Mouse (Mus musculus) lung, adult 10 weeks (tissue): ENCODE data around the gene Cd40lg. TPM values are rescaled to one million over a fixed set of nuclear protein-coding genes. Genes with fewer than 3 reads are reported as not detected.

Experiments used
- polyA plus RNA-seq: library from polyadenylated mRNA; stranded (reverse); fragments of 350-450 nt; fragmentation: Illumina TruSeq; extraction: RNeasy Lipid Tissue Mini Kit (QIAGEN cat#74804); gene quantifications from one replicate; pipeline ENCODE4 v1.2.3, GENCODE M21; 2014; ENCODE audit warnings: low read depth, low replicate concordance; ENCODE audit not compliant: insufficient read depth

Gene Cd40lg
- polyA plus RNA-seq, result 0.32 TPM

DNA sequence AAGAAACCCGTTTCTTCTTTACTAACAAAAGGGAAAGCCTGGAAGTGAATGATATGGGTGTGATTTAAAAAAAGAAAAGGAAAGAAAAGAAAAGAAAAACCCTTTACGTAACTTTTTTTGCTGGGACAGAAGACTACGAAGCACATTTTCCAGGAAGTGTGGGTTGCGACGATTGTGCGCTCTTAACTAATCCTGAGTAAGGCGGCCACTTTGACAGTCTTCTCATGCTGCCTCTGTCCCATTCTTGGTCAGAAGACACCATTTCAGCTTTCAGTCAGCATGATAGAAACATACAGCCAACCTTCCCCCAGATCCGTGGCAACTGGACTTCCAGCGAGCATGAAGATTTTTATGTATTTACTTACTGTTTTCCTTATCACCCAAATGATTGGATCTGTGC is at the start of gene Cd40lg:
Gene Cd40lg (plus strand): TSS at position 268 of the 400 bp plus-strand sequence.

Other genes with a start within 250 kb of the Cd40lg start
- gene Brs3, start 169.1 kb upstream of the Cd40lg start, polyA plus RNA-seq, result not detected
- gene Htatsf1, start 158.6 kb upstream of the Cd40lg start, polyA plus RNA-seq, result 24.2 TPM
- gene Vgll1, start 124.0 kb upstream of the Cd40lg start, polyA plus RNA-seq, result not detected
- gene Arhgef6, start 126.6 kb downstream of the Cd40lg start, polyA plus RNA-seq, result 23.1 TPM
- gene Rbmx, start 180.9 kb downstream of the Cd40lg start, polyA plus RNA-seq, result 18.7 TPM
- gene Gm364, start 197.0 kb downstream of the Cd40lg start, polyA plus RNA-seq, result not detected